In the genomic region with DNA sequence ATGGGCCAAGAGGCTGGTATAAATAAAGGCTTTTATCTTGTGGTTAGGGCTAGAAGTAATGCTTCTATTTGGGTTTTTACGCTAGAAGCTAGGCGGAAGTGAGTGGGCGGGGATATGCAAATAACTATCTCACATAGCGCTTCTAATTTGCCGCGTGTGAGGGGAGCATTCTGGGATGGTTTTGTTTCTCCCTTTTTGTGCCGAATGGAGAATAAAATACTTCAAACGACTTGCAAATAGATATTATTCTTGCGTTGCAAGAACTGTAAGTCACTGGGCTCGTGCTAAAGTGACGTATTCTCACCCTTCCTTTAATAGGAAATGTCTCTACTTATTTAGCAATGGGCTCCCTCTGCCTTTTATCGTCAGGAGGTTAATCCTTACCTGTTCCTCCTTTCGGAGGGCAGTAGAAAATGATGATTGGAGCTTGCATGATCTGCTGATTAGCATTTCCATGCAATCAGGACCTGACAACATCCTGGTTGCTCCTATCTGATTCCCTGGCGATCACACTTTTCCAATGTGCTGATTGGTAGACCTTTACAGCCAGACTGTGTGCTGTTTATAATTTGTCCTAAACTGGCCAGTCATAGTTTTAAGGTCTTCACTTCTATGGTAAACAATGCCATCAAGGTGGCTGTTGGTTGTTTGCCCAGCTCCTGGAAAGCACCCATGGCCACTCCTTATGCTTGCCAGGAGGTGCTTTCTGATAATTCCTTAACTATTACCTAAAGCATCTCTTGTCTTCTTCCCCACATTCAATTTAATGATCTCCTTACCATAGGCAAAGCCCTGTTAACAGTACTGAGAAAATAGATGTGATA, we compare ENCODE assay signal across 8 mouse cellular contexts. TPM values are rescaled to one million over a fixed set of nuclear protein-coding genes. Genes with fewer than 3 reads are reported as not detected.
DNase-seq lines count a peak whose midpoint lies in the region; ATAC-seq and TF ChIP-seq lines count a peak whose summit lies in the region.

No protein-coding gene starts in this region.

- H3ac ChIP-seq in myocyte (ENCODE audit: control insufficient read depth, insufficient read length): no peak overlapping the region

- peak overlapping the region; percentile 99 for H3K27ac ChIP-seq in embryonic fibroblast, embryonic 13.5 days (ENCODE audit: insufficient read depth, low read length)
- peak overlapping the region; percentile 80 for H3K27ac ChIP-seq in heart, embryonic 12.5 days (ENCODE audit: poor library complexity, severe bottlenecking)
- H3K27ac ChIP-seq in kidney, embryonic 15.5 days: peak overlapping the region; percentile 95
- H3K27ac ChIP-seq in liver, embryonic 11.5 days (ENCODE audit: low read depth, low read length): peak overlapping the region; percentile 95

- peak overlapping the region; percentile 70 for H3K4me2 ChIP-seq in heart, embryonic 12.5 days
- peak overlapping the region; percentile 82 for H3K4me2 ChIP-seq in kidney, embryonic 15.5 days
- H3K4me2 ChIP-seq in liver, embryonic 11.5 days: peak overlapping the region; percentile 90
- peak overlapping the region; percentile 92 for H3K4me2 ChIP-seq in myocyte (ENCODE audit: low read depth)

- WGBS in heart, embryonic 12.5 days: 0% methylated on average over 14 of the region's 14 CpGs
- under 1% methylated on average over 14 of the region's 14 CpGs for WGBS in kidney, embryonic 15.5 days
- WGBS in liver, embryonic 11.5 days: under 1% methylated on average over 14 of the region's 14 CpGs

- no peaks in the 10 kb centered on the region for H3K36me3 ChIP-seq in heart, embryonic 12.5 days
- H3K36me3 ChIP-seq in kidney, embryonic 15.5 days: no peaks in the 10 kb centered on the region
- no peaks in the 10 kb centered on the region for H3K36me3 ChIP-seq in liver, embryonic 11.5 days (ENCODE audit: control insufficient read depth, insufficient read depth, low read length)
- H3K36me3 ChIP-seq in myocyte (ENCODE audit: control insufficient read depth, insufficient read depth): no peaks in the 10 kb centered on the region

- H3K27me3 ChIP-seq in heart, embryonic 12.5 days (replicated peaks): no peaks in the 10 kb centered on the region
- no peaks in the 10 kb centered on the region for H3K27me3 ChIP-seq in kidney, embryonic 15.5 days
- H3K27me3 ChIP-seq in liver, embryonic 11.5 days (replicated peaks; ENCODE audit: control insufficient read depth, insufficient read depth, low read length): no peaks in the 10 kb centered on the region
- no peaks in the 10 kb centered on the region for H3K27me3 ChIP-seq in myocyte (ENCODE audit: control insufficient read depth, insufficient read depth, insufficient read length)

- H3K9me3 ChIP-seq in heart, embryonic 12.5 days (replicated peaks): no peaks in the 10 kb centered on the region
- no peaks in the 10 kb centered on the region for H3K9me3 ChIP-seq in kidney, embryonic 15.5 days (replicated peaks)
- H3K9me3 ChIP-seq in liver, embryonic 11.5 days (ENCODE audit: control insufficient read depth, low read length): no peaks in the 10 kb centered on the region

- TF ChIP-seq POLR2A in embryonic fibroblast, embryonic 13.5 days (IDR thresholded peaks at IDR 0.05; ENCODE audit: low read depth, low read length): peak; percentile 100
- TF ChIP-seq POLR2A in myocyte (IDR thresholded peaks at IDR 0.05; ENCODE audit: insufficient read length, low read depth): peak; percentile 85

- peak; percentile 95 for DNase-seq in CD4-positive, CD25-positive, alpha-beta regulatory T cell, adult 2 months (ENCODE audit: low read depth, low spot score)
- DNase-seq in brain, adult 2 months (ENCODE audit: low read depth, low spot score): peak; percentile 98
- DNase-seq in liver, embryonic 11.5 days (ENCODE audit: low spot score): peak; percentile 70
- peak; percentile 83 to 92 for DNase-seq in spleen, postnatal 36 days (ENCODE audit: low spot score in 2 of 2)

- ATAC-seq in heart, embryonic 12.5 days (ENCODE audit: insufficient number of reproducible peaks, low FRiP score): peak; percentile 63
- ATAC-seq in kidney, embryonic 15.5 days (replicated peaks; ENCODE audit: low FRiP score): peak; percentile 73
- ATAC-seq in liver, embryonic 11.5 days (replicated peaks; ENCODE audit: low FRiP score): peak; percentile 81

- no peaks in the 10 kb centered on the region for H3K79me2 ChIP-seq in myocyte (ENCODE audit: control insufficient read depth, insufficient read depth)

- TF ChIP-seq CTCF in embryonic fibroblast, embryonic 13.5 days (IDR thresholded peaks at IDR 0.05; ENCODE audit: borderline replicate concordance, insufficient read depth, low read length): no peak

- no peak overlapping the region for H3K4me3 ChIP-seq in embryonic fibroblast, embryonic 13.5 days (ENCODE audit: insufficient read depth, low read length)
- H3K4me3 ChIP-seq in heart, embryonic 12.5 days: peak overlapping the region; percentile 40
- peak overlapping the region; percentile 39 for H3K4me3 ChIP-seq in kidney, embryonic 15.5 days (replicated peaks)
- peak overlapping the region; percentile 33 for H3K4me3 ChIP-seq in liver, embryonic 11.5 days (ENCODE audit: low read depth, low read length)
- peak overlapping the region; percentile 0 for H3K4me3 ChIP-seq in myocyte

- peak overlapping the region; percentile 70 for H3K9ac ChIP-seq in heart, embryonic 12.5 days
- peak overlapping the region; percentile 42 for H3K9ac ChIP-seq in kidney, embryonic 15.5 days
- H3K9ac ChIP-seq in liver, embryonic 11.5 days (ENCODE audit: low read depth, low read length): peak overlapping the region; percentile 67

- H3K4me1 ChIP-seq in embryonic fibroblast, embryonic 13.5 days (ENCODE audit: control insufficient read depth, insufficient read depth, low read length): 0 out of 2 replicates have a peak, but pooled peaks cover 2% of the 10 kb centered on the region
- H3K4me1 ChIP-seq in heart, embryonic 12.5 days (replicated peaks): peaks cover 18% of the 10 kb centered on the region
- peaks cover 33% of the 10 kb centered on the region for H3K4me1 ChIP-seq in kidney, embryonic 15.5 days
- H3K4me1 ChIP-seq in liver, embryonic 11.5 days (replicated peaks; ENCODE audit: control insufficient read depth, insufficient read depth, low read length): peaks cover 24% of the 10 kb centered on the region

TF ChIP-seq in myocyte, 11 proteins besides CTCF, POLR2A, EP300 and RAD21:
- TF ChIP-seq CEBPB (IDR thresholded peaks at IDR 0.05; ENCODE audit: insufficient read depth, poor library complexity, severe bottlenecking) (peak; percentile 70; the same call in 1 of the 2 replicates), POLR2AphosphoS2 (IDR thresholded peaks at IDR 0.05; ENCODE audit: insufficient read length, low read depth) (peak; percentile 86), TCF3 (IDR thresholded peaks at IDR 0.05; ENCODE audit: insufficient read length, low read depth) (no peak)
TF ChIP-seq in myocyte: peak in this region for 2.

RNA-seq across cellular contexts. Expression of gene Tmem107, which starts 2.7 kb away (rescaled TPM):
- polyA plus RNA-seq in embryonic fibroblast, embryonic 13.5 days (2011; ENCODE audit: insufficient read length, low read depth, missing spikeins): 14.0 and 17.6 TPM in 2 replicates
- 30.6 and 31.5 TPM in 2 replicates for polyA plus RNA-seq in heart, embryonic 12.5 days (2016; fragmentation: Nextera tagmentation; extraction: Ambion mirVana)
- 60.8 and 64.3 TPM in 2 replicates for polyA plus RNA-seq in kidney, embryonic 15.5 days (2015; fragmentation: Nextera tagmentation; extraction: Ambion mirVana)
- polyA plus RNA-seq in liver, embryonic 11.5 days (2014; fragmentation: Nextera tagmentation; extraction: Ambion mirVana): 39.1 and 43.5 TPM in 2 replicates
- polyA plus RNA-seq in myocyte (2012; fragmentation: generic; extraction: Trizol): 29.5 TPM

RNA-seq across cellular contexts. Expression of gene Borcs6, which starts 13.8 kb away (rescaled TPM):
- polyA plus RNA-seq in embryonic fibroblast, embryonic 13.5 days (2011; ENCODE audit: insufficient read length, low read depth, missing spikeins): 9.7 and 11.2 TPM in 2 replicates
- 10.7 and 13.6 TPM in 2 replicates for polyA plus RNA-seq in heart, embryonic 12.5 days (2016; fragmentation: Nextera tagmentation; extraction: Ambion mirVana)
- 7.4 and 8.7 TPM in 2 replicates for polyA plus RNA-seq in kidney, embryonic 15.5 days (2015; fragmentation: Nextera tagmentation; extraction: Ambion mirVana)
- polyA plus RNA-seq in liver, embryonic 11.5 days (2014; fragmentation: Nextera tagmentation; extraction: Ambion mirVana): 5.9 and 6.6 TPM in 2 replicates
- 27.2 TPM for polyA plus RNA-seq in myocyte (2012; fragmentation: generic; extraction: Trizol)

RNA-seq across cellular contexts. Expression of gene Vamp2, which starts 15.0 kb away (rescaled TPM):
- 51.1 and 58.3 TPM in 2 replicates for polyA plus RNA-seq in embryonic fibroblast, embryonic 13.5 days (2011; ENCODE audit: insufficient read length, low read depth, missing spikeins)
- polyA plus RNA-seq in heart, embryonic 12.5 days (2016; fragmentation: Nextera tagmentation; extraction: Ambion mirVana): 97.2 and 100 TPM in 2 replicates
- polyA plus RNA-seq in kidney, embryonic 15.5 days (2015; fragmentation: Nextera tagmentation; extraction: Ambion mirVana): 83.5 and 101 TPM in 2 replicates
- 47.2 and 56.0 TPM in 2 replicates for polyA plus RNA-seq in liver, embryonic 11.5 days (2014; fragmentation: Nextera tagmentation; extraction: Ambion mirVana)
- 51.8 TPM for polyA plus RNA-seq in myocyte (2012; fragmentation: generic; extraction: Trizol)

RNA-seq across cellular contexts. Expression of gene Per1, which starts 21.7 kb away (rescaled TPM):
- polyA plus RNA-seq in embryonic fibroblast, embryonic 13.5 days (2011; ENCODE audit: insufficient read length, low read depth, missing spikeins): 23.1 and 30.9 TPM in 2 replicates
- polyA plus RNA-seq in heart, embryonic 12.5 days (2016; fragmentation: Nextera tagmentation; extraction: Ambion mirVana): 9.4 and 9.8 TPM in 2 replicates
- polyA plus RNA-seq in kidney, embryonic 15.5 days (2015; fragmentation: Nextera tagmentation; extraction: Ambion mirVana): 12.1 and 13.7 TPM in 2 replicates
- polyA plus RNA-seq in liver, embryonic 11.5 days (2014; fragmentation: Nextera tagmentation; extraction: Ambion mirVana): 6.2 and 6.6 TPM in 2 replicates
- 8.9 TPM for polyA plus RNA-seq in myocyte (2012; fragmentation: generic; extraction: Trizol)

RNA-seq across cellular contexts. Expression of gene Aurkb, which starts 27.8 kb away (rescaled TPM):
- polyA plus RNA-seq in embryonic fibroblast, embryonic 13.5 days (2011; ENCODE audit: insufficient read length, low read depth, missing spikeins): 31.5 and 44.0 TPM in 2 replicates
- 79.4 and 85.9 TPM in 2 replicates for polyA plus RNA-seq in heart, embryonic 12.5 days (2016; fragmentation: Nextera tagmentation; extraction: Ambion mirVana)
- 164 and 175 TPM in 2 replicates for polyA plus RNA-seq in kidney, embryonic 15.5 days (2015; fragmentation: Nextera tagmentation; extraction: Ambion mirVana)
- polyA plus RNA-seq in liver, embryonic 11.5 days (2014; fragmentation: Nextera tagmentation; extraction: Ambion mirVana): 168 and 170 TPM in 2 replicates
- 28.2 TPM for polyA plus RNA-seq in myocyte (2012; fragmentation: generic; extraction: Trizol)
